Mouse (Mus musculus) olfactory bulb, adult 2 months (tissue): ENCODE measurements around the gene Ltf.

Experiments used
- CTCF ChIP-seq: fragments of 200-500 bp; IDR thresholded peaks from 2 replicates; pipeline ENCODE4 v1.5.1; 2012; ENCODE audit warnings: low read depth, mild to moderate bottlenecking, low read length, moderate library complexity; ENCODE audit not compliant: insufficient read depth
- POLR2A ChIP-seq: fragments of 200-500 bp; IDR thresholded peaks from 2 replicates; pipeline ENCODE4 v1.6.1; 2012; ENCODE audit warnings: mild to moderate bottlenecking, low read depth, low read length, moderate library complexity; ENCODE audit not compliant: insufficient read depth

DNA sequence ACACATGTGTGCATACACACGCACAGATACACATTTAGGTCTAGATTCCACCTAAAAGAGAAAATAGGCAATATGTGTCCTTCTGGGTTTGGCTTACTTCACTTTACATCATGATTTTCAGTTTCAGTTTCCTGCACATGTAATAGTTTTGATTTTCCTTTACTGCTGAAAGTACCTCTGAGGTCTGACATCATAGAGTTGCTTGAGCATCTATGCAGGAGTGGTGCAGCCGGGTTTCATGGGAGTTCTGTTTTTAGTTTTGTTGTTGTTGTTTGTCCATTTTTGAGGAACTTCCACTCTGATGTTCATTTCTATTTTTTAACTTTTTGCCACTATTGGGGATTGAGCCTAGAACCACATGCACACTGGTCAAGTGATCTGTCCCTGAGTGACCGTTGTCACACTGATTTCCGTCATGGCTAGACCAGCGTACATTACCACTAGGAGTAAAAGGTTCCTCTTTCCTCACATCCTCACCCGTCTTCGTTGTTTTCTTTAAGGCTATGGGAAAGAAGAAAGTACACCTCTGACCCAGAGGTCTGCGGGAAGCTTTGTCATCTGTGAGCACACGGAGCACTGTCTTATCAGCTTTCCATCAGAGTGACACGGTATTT lies 40.0 kb downstream of the Ltf start:
- TF ChIP-seq CTCF (no peak), POLR2A (no peak)
